Mouse (Mus musculus) cerebellum, postnatal 14 days (tissue): ENCODE data around the gene Gal3st2b.
"Not testable (repeated sequence)": the region's sequence is repeated elsewhere in the genome, so short reads cannot be mapped to it uniquely, and the experiment has no call there.

Experiments used
- DNase-seq, 2 experiments: peaks; one replicate each; pipeline ENCODE4 v3.0.0; 2021; ENCODE audit warnings: mixed read lengths in 2 of 2

Gene Gal3st2b

GRCm38 (mm10) chr1:93986167-93986566 is 68.1 kb downstream of the Gal3st2b start:
- DNase-seq, result no peak

GRCm38 (mm10) chr1:93988786-93989185 is 70.7 kb downstream of the Gal3st2b start:
- no peak for DNase-seq

- DNase-seq, result not testable (repeated sequence)
These were observed 72.1 kb downstream of the Gal3st2b start, which contains the start of gene Gal3st2c for GRCm38 (mm10) chr1:93990209-93990608. TSS of gene Gal3st2c (plus strand) at chr1:93990509.

GRCm38 (mm10) chr1:93991068-93991467 is 73.0 kb downstream of the Gal3st2b start:
- not testable (repeated sequence) for DNase-seq

- not testable (repeated sequence) for DNase-seq
These were observed 73.4 kb downstream of the Gal3st2b start for GRCm38 (mm10) chr1:93991491-93991890.
